Mouse (Mus musculus) hindbrain, embryonic 11.5 days (tissue): ENCODE results near the gene Adgrb2. TPM values are rescaled to one million over a fixed set of nuclear protein-coding genes. Genes with fewer than 3 reads are reported as not detected.

Experiments
- ATAC-seq: fragments of 200-750 bp; cut with Nextera tagmentation; 2 replicates; pipeline ENCODE4 v1.8.0; 2017; ENCODE audit warnings: mild to moderate bottlenecking, moderate TSS enrichment, moderate library complexity; ENCODE audit not compliant: low FRiP score
- DNase-seq: peaks from one replicate; pipeline ENCODE4 v3.0.0-alpha.2; 2015; ENCODE audit warnings: low spot score
- H3K27ac ChIP-seq: fragments of 300-500 bp; sonication (generic); 2 replicates; pipeline ENCODE4 v1.5.1; 2014; ENCODE audit warnings: mild to moderate bottlenecking, low read depth, low read length
- H3K27me3 ChIP-seq: fragments of 300-500 bp; sonication (generic); 2 replicates; pipeline ENCODE4 v1.6.1; 2014; ENCODE audit warnings: mild to moderate bottlenecking, low read length, moderate library complexity, mixed read lengths; ENCODE audit not compliant: control insufficient read depth, insufficient read depth
- H3K36me3 ChIP-seq: fragments of 300-500 bp; sonication (generic); 2 replicates; pipeline ENCODE4 v1.6.1; 2014; ENCODE audit warnings: mild to moderate bottlenecking, low read length, moderate library complexity, mixed read lengths; ENCODE audit not compliant: control insufficient read depth, insufficient read depth
- H3K4me1 ChIP-seq: fragments of 300-500 bp; sonication (generic); replicated peaks from 2 replicates; pipeline ENCODE4 v1.6.1; 2014; ENCODE audit warnings: low read length, mixed read lengths; ENCODE audit not compliant: control insufficient read depth, insufficient read depth
- H3K4me2 ChIP-seq: fragments of 300-500 bp; sonication (generic); replicated peaks from 2 replicates; pipeline ENCODE4 v1.6.1; 2014; ENCODE audit warnings: mild to moderate bottlenecking, low read depth, low read length
- H3K4me3 ChIP-seq: fragments of 300-500 bp; sonication (generic); 2 replicates; pipeline ENCODE4 v1.5.1; 2014; ENCODE audit warnings: low read depth, low read length
- H3K9ac ChIP-seq: fragments of 300-500 bp; sonication (generic); 2 replicates; pipeline ENCODE4 v1.6.1; 2014; ENCODE audit warnings: low read depth, low read length
- H3K9me3 ChIP-seq: fragments of 300-500 bp; sonication (generic); 2 replicates; pipeline ENCODE4 v1.6.1; 2016; ENCODE audit warnings: low read length; ENCODE audit not compliant: control insufficient read depth
- WGBS: fragments of 180-500 bp; shearing (Covaris S2); extraction: QIAGEN DNeasy Blood & Tissue Kit; methylation state at CpG from one replicate; pipeline ENCODE4 v1.1.7; 2014; 5-methylcytosine and 5-hydroxymethylcytosine counted together
- polyA plus RNA-seq: library from polyadenylated mRNA; unstranded; fragments of >200 nt; fragmentation: Nextera tagmentation; extraction: Ambion mirVana; gene quantifications from 2 replicates; pipeline ENCODE4 v1.2.1, GENCODE M21; 2014

Adgrb2 gene
- polyA plus RNA-seq, 1 experiment from 2014 or later = 6.3 TPM

- DNase-seq (no peak), ATAC-seq (no peak)
- H3K27ac ChIP-seq = no peak overlapping the region
- WGBS = 94% methylated on average over 4 of the region's 4 CpGs
- no peak overlapping the region for H3K4me3 ChIP-seq
- H3K4me1 ChIP-seq = 0 out of 2 replicates have a peak, but pooled peaks cover 6% of the 10 kb centered on the region
- H3K36me3 ChIP-seq = no peaks in the 10 kb centered on the region
- peaks cover 12% of the 10 kb centered on the region for H3K27me3 ChIP-seq
- H3K9me3 ChIP-seq = no peaks in the 10 kb centered on the region
- no peak overlapping the region for H3K9ac ChIP-seq
- H3K4me2 ChIP-seq = no peak overlapping the region
Observed at GRCm38 (mm10) chr4:130010723-130011122, 26.1 kb downstream of the Adgrb2 start.

DNA sequence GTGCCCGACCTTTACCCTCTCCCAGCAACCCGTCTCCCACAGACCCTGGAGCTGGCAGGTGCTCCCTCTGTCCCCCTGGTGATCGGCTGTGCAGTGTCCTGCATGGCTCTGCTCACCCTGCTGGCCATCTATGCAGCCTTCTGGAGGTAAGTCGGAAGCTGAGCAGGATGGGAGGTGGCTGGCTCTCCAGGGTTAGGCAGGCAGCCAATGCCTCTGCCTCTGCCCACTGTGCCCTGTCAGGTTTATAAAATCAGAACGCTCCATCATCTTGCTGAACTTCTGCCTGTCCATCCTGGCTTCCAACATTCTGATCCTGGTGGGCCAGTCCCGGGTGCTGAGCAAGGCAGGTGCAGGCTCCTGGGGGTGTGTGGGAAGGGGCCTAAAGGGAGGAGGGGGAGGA lies 27.6 kb downstream of the Adgrb2 start:
- H3K4me3 ChIP-seq = no peak overlapping the region
- H3K9me3 ChIP-seq = no peaks in the 10 kb centered on the region
- DNase-seq = no peak
- no peak overlapping the region for H3K4me2 ChIP-seq
- H3K27ac ChIP-seq = no peak overlapping the region
- peaks cover 12% of the 10 kb centered on the region for H3K27me3 ChIP-seq
- no peak overlapping the region for H3K9ac ChIP-seq
- 83% methylated on average over 6 of the region's 6 CpGs for WGBS
- no peaks in the 10 kb centered on the region for H3K36me3 ChIP-seq
- ATAC-seq = no peak
- 0 out of 2 replicates have a peak, but pooled peaks cover 4% of the 10 kb centered on the region for H3K4me1 ChIP-seq

GRCm38 (mm10) chr4:130013111-130013510 lies 28.4 kb downstream of the Adgrb2 start:
- Histone ChIP-seq H3K27ac (no peak overlapping the region), H3K9ac (no peak overlapping the region), H3K27me3 (peaks cover 5% of the 10 kb centered on the region; the same call in 1 of the 2 replicates), H3K4me3 (no peak overlapping the region), H3K4me2 (no peak overlapping the region), H3K36me3 (no peaks in the 10 kb centered on the region), H3K4me1 (0 out of 2 replicates have a peak, but pooled peaks cover 3% of the 10 kb centered on the region), H3K9me3 (no peaks in the 10 kb centered on the region)
- 63% methylated on average over 10 of the region's 10 CpGs for WGBS
- no peak for ATAC-seq
- DNase-seq = no peak

DNA sequence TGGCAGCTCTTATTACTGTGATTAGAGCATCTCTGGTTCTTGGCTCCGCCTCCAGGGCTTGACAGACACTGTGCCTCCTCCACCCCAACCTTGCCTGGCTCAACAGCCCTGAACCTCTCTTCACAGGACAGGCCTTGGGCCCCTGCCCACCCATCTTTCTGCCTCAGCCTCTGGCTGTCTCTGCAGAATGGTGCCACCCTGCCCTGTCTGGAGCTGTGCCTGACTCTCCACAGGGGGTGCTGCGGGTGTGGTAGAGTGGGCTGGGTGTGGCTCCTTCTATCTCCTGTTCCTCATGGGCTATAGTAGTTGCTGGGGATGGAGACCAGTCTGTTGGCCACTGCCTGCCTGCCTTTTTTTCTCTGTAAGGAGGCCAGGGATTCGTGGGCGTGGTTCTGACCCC lies 31.3 kb downstream of the Adgrb2 start:
- no peak overlapping the region for H3K9ac ChIP-seq
- WGBS = 47% methylated on average over 4 of the region's 4 CpGs
- ATAC-seq (no peak), DNase-seq (no peak)
- no peak overlapping the region for H3K4me2 ChIP-seq
- no peak overlapping the region for H3K4me3 ChIP-seq
- H3K27me3 ChIP-seq = no peaks in the 10 kb centered on the region
- no peaks in the 10 kb centered on the region for H3K36me3 ChIP-seq
- H3K4me1 ChIP-seq = 0 out of 2 replicates have a peak, but pooled peaks cover 3% of the 10 kb centered on the region
- no peaks in the 10 kb centered on the region for H3K9me3 ChIP-seq
- no peak overlapping the region for H3K27ac ChIP-seq

- ATAC-seq = no peak
- Histone ChIP-seq H3K4me3 (no peak overlapping the region), H3K4me1 (0 out of 2 replicates have a peak, but pooled peaks cover 3% of the 10 kb centered on the region), H3K9me3 (no peaks in the 10 kb centered on the region), H3K27me3 (no peaks in the 10 kb centered on the region), H3K4me2 (no peak overlapping the region), H3K36me3 (no peaks in the 10 kb centered on the region), H3K27ac (no peak overlapping the region), H3K9ac (no peak overlapping the region)
- no peak for DNase-seq
- WGBS = 76% methylated on average over 18 of the region's 18 CpGs
Observed at GRCm38 (mm10) chr4:130017036-130017674, 32.5 kb downstream of the Adgrb2 start.

DNA sequence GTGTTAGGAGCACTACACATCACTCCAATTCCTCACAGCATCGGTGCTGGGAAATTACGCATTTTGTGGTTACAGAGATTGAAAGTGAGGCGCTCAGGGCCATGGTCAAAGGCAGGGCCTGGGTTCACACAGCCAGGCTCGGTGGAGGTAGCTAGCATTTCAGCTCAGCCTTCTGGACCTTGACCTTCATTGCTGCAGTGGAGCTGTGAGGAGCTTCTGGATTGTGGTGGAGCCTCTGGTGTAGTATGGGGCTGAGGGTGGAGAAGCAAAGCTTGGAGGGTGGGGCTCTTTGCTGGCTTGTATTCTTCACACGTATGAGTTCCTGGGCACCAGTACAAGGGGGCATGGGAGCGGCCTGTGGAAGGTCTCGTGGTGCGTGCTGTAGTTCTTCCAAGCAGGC lies 38.3 kb downstream of the Adgrb2 start:
- no peak for ATAC-seq
- H3K9ac ChIP-seq = no peak overlapping the region
- WGBS = 83% methylated on average over 8 of the region's 8 CpGs

DNA sequence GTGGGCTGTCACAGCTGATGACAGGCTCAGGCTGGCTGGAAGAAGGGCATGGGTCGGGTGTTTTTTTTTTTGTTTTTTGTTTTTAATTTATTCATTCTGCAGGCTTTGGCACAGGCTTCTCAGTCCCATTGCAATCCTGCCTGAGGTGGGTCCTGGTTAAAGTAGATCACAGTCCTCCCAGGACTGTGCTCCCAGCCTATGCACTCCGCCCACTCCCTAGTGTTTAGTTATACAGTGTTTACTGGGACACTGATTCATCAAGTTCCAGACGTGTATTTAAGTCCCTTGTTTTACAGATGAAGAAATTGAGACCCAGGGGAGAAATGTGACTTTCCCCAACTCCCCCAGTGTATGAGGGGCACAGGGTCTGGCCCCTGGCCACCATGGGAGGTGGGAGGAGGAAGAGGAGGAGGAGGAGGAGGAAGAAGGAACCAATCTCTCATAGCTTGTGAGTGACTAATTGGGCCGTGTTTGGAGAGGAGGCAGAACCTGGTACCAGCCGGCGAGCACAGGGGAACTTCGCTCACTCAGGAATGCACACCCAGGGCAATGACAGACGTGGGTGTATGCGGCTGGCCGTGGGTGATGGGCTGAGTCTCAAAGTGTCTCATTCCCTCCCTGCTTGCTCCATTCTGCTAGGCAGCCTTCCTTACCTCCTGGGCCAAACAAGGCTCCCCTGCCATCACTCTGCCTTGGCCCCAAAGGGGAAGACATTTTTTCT lies 39.0 kb downstream of the Adgrb2 start:
- ATAC-seq = no peak
- no peak for DNase-seq

More for the DNA sequence above, 38.3 kb downstream of the Adgrb2 start:
- Histone ChIP-seq H3K4me1 (no peaks in the 10 kb centered on the region), H3K27ac (no peak overlapping the region), H3K4me2 (no peak overlapping the region), H3K9me3 (no peaks in the 10 kb centered on the region), H3K27me3 (no peaks in the 10 kb centered on the region), H3K4me3 (no peak overlapping the region), H3K36me3 (no peaks in the 10 kb centered on the region)
- no peak for DNase-seq

GRCm38 (mm10) chr4:130025544-130025943 lies 40.9 kb downstream of the Adgrb2 start:
- no peak for ATAC-seq
- H3K4me2 ChIP-seq = no peak overlapping the region
- DNase-seq = no peak
- no peaks in the 10 kb centered on the region for H3K36me3 ChIP-seq
- no peak overlapping the region for H3K4me3 ChIP-seq
- no peaks in the 10 kb centered on the region for H3K27me3 ChIP-seq
- 50% methylated on average over 8 of the region's 8 CpGs for WGBS
- no peak overlapping the region for H3K27ac ChIP-seq
- no peak overlapping the region for H3K9ac ChIP-seq
- no peaks in the 10 kb centered on the region for H3K9me3 ChIP-seq
- no peaks in the 10 kb centered on the region for H3K4me1 ChIP-seq

More for the DNA sequence above, 39.0 kb downstream of the Adgrb2 start:
- Histone ChIP-seq H3K9me3 (no peaks in the 10 kb centered on the region), H3K4me3 (no peak overlapping the region), H3K36me3 (no peaks in the 10 kb centered on the region), H3K9ac (no peak overlapping the region), H3K27ac (no peak overlapping the region), H3K4me2 (no peak overlapping the region), H3K27me3 (no peaks in the 10 kb centered on the region), H3K4me1 (no peaks in the 10 kb centered on the region)
- 81% methylated on average over 10 of the region's 10 CpGs for WGBS

- Histone ChIP-seq H3K4me2 (no peak overlapping the region), H3K9me3 (no peaks in the 10 kb centered on the region), H3K36me3 (no peaks in the 10 kb centered on the region), H3K27me3 (0 out of 2 replicates have a peak, but pooled peaks cover 2% of the 10 kb centered on the region), H3K4me1 (peaks cover 5% of the 10 kb centered on the region), H3K9ac (no peak overlapping the region), H3K27ac (no peak overlapping the region), H3K4me3 (no peak overlapping the region)
- ATAC-seq (no peak), DNase-seq (no peak)
- WGBS = 82% methylated on average over 2 of the region's 2 CpGs
Observed at GRCm38 (mm10) chr4:130031146-130031545, 46.5 kb downstream of the Adgrb2 start.
